Mouse (Mus musculus) mesoderm, embryonic 11.5 days (tissue): ENCODE results near the gene Syt11.
"Not testable (repeated sequence)": the region's sequence is repeated elsewhere in the genome, so short reads cannot be mapped to it uniquely, and the experiment has no call there.

Experiments used
- DNase-seq: peaks from one replicate; pipeline ENCODE4 v3.0.0-alpha.2; 2012; ENCODE audit warnings: low read depth, low spot score

Gene Syt11

GRCm38 (mm10) chr3:88738641-88739040 is 36.3 kb downstream of the Syt11 start:
- DNase-seq, result peak; percentile 41

- DNase-seq, result no peak
These were observed 38.4 kb downstream of the Syt11 start for GRCm38 (mm10) chr3:88736556-88736955.

DNA sequence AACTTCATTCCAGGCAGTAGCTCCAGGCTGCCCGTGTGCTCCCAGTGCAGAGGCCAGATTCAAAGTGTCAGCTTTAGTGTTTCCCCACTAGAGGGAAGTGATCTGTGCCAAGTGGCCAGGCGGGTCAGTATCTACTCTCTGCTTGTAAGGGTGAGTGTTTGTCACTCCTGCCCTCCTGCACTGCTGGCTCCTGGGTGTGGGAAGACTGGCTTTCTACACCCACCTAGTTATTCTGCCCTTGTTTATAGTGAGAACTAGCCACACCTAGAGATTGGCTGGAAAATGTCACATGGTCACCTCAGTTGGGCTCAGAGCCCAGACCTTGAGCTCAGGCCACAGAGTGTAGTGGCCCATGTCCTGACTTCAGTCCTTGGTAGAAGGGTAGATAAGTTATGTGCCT is 55.9 kb downstream of the Syt11 start:
- no peak for DNase-seq

DNA sequence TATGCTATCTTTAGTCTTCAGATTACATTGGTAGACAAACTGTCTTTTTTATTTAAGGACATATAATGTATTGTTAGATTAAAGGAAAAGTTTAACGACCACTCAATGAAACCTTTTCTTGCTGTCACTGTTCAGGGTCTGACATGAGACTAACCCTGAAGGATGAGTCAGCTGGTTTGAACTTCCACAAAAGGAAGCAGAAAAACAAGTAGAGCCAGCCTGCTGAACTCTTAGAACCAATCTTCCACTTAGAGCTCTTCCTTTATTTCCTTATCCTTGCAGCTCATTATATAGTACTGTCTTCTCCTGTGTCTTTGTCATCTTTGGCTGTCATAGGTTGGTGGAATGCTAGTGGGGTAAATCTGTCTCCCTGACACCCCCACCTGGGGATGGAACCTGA is 57.1 kb downstream of the Syt11 start:
- DNase-seq, result no peak

GRCm38 (mm10) chr3:88717198-88717798 is 57.7 kb downstream of the Syt11 start:
- peak; percentile 37 for DNase-seq

DNA sequence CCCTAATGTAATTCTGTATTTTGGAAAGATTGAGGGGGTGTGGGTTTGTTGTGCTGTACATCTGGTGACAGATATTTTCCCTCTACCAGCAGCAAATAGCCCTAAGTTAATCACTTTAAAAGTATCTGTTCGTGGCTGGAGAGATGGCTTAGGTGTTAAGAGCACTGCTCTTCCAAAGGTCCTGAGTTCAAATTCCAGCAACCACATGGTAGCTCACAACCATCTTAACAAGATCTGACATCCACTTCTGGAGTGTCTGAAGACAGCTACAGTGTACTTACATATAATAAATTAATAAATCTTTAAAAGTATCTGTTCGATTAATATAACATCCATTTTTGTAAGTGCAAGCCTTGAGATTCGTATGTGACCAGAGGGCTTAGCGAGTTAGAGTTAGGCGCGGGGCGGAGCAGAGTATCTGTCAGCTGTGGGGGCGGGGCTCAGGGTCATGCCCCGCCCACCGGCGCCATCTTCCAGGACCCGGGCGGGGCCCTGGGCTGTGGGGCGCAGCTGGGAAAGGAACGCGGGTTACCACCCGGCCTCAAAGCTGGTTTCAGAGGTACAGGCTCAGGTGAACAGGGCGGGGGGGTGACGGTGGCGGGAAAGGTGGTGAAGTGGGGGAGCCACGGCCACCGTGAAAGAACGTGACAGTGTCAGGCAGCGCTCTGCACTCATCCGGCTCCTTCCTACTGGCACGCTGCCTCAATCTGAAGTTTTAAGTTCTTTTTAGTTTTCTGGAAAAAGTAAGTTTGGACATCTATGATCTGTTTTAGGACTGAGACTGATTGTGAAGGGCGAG is 58.4 kb downstream of the Syt11 start, which contains the start of gene Rit1:
Rit1 (plus strand) TSS at position 440 of the 799 bp plus-strand sequence.
- DNase-seq, result peak; percentile 85

DNA sequence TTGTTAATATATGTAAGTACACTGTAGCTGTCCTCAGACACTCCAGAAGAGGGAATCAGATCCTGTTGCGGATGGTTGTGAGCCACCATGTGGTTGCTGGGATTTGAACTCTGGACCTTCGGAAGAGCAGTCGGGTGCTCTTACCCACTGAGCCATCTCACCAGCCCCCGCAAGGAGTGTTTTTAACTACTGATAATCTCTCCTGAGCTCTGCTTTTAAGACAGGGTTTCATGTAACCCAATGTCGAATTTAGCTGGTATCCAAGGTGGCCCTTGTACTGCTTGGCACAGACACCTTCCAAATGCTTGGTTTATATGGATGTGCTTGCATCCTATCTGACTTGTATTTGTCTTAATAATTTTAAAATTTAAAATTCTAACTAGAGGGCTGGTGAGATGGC is 59.2 kb downstream of the Syt11 start:
- not testable (repeated sequence) for DNase-seq

GRCm38 (mm10) chr3:88714725-88715124 is 60.2 kb downstream of the Syt11 start:
- no peak for DNase-seq

DNA sequence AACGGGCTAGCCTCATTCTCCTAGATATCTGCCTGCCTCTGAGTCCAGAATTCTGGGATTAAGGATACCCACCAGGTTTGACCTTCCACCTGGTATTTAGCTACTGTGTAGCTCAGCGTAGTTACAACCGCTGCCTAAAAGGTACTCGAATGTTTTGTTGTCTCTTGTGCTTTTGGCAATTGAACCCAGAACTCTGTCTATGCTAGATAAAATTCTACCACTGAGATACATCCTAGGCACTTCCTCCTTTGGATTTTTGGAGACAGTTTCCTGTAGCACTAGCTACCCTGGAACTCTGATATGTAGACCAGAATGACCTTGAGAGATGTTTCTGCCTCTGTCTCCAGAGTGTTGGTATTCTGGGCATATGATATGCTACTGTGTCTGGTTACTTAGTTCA is 61.3 kb downstream of the Syt11 start:
- DNase-seq, result no peak

DNA sequence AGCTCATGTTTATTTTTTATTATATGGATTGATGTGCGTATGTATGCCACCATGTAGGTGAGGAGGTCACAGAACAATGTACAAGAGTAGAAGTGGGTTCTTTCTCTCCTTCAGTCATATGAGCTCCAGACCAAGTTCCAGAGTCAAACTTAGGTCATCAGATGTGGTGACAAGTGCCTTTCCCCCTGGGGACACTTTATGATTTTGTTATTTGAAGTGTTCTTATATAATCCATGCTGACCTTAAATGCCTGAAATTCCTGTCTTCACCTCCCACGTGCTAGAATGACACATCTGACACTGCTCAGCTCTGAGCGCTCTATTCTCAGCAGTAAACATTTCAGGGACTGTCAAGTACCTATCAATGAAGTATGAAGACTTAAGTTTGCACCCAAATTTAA is 73.7 kb downstream of the Syt11 start:
- no peak for DNase-seq

DNA sequence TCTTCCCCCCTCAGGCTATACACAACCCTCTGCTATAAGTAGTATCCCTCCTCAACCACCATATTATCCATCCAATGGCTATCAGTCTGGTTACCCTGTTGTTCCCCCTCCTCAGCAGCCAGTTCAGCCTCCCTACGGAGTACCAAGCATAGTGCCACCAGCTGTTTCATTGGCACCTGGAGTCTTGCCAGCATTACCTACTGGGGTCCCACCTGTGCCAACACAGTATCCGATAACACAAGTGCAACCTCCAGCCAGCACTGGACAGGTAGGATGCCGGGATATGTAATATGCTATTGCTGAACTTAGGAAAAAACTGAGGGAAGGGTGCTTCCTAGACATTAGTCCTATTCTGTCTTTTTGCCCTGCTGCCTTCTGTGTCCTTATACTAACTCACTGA is 74.7 kb downstream of the Syt11 start:
- DNase-seq, result no peak

DNA sequence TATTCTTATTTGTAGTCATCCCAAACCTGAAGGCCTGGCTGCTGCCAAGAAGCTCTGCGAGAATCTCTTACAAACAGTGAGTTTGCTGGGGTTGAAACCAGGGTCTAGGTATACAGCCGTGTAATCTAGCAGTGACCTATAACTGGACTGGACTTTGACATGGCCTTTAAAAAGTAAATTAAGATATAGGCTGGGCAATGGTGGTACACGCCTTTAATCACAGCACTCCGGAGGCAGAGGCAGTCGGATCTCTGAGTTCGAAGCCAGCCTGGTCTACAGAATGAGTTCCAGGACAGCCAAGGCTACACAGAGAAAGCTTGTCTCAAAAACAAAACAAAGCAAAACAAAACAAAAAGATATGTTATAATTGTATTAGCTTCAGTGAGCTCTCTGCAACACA is 76.1 kb downstream of the Syt11 start:
- no peak for DNase-seq

DNA sequence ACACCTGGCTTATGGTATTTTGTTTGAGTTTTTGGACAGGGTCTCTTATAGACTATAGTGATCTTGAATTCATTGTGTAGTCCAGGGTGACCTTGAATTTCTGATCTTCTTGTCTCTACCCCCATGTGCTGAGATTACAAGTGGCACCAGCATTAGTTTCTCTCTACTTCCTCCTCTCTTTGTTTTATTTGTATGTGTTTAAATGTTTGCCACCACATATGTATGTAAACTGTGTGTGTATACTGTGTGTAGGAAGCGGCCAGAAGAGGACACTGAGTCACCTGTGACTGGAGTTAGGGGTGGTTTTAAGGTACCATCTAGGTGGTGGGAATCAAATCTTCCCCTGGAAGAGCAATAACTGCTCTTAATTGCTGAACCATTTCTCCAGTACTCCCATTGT is 76.9 kb downstream of the Syt11 start:
- no peak for DNase-seq

DNA sequence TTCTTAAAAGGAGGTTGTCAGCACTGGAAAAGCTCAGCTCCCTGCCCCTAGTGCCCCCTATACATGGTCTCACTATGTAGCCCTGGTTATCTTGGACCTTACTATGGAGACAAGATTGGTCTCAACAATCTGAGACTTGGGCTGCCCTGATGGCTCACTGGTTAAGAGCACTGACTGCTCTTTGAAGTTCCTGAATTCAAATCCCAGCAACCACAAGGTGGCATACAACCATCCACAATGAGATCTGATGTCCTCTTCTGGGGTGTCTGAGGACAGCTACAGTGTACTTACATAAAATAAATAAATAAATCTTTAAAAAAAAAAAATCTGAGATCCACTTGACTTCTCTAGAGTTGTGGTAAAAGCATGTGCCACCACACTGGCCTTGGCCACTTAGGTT is 79.4 kb downstream of the Syt11 start:
- DNase-seq, result no peak
